Mouse (Mus musculus): ENCODE data around the gene Dusp16. TPM values are rescaled to one million over a fixed set of nuclear protein-coding genes. Genes with fewer than 3 reads are reported as not detected.

Dusp16 gene
- polyA plus RNA-seq, 1 experiment = 0.22 TPM

- no peak overlapping the region for H3K4me3 ChIP-seq (replicated peaks)
- no peaks in the 10 kb centered on the region for H3K36me3 ChIP-seq (ENCODE audit: control insufficient read depth)
- TF ChIP-seq TAL1 (IDR thresholded peaks at IDR 0.05; ENCODE audit: low read length) (no peak), GATA1 (IDR thresholded peaks at IDR 0.05; ENCODE audit: low read length) (no peak)
- no peaks in the 10 kb centered on the region for H3K9me3 ChIP-seq (ENCODE audit: control insufficient read depth, low read length)
- H3K27me3 ChIP-seq (ENCODE audit: control insufficient read depth) = no peaks in the 10 kb centered on the region
- no peaks in the 10 kb centered on the region for H3K4me1 ChIP-seq (ENCODE audit: control insufficient read depth)
Observed at GRCm38 (mm10) chr6:134700451-134701210, 91.8 kb downstream of the Dusp16 start.

- no peak overlapping the region for H3K4me3 ChIP-seq (replicated peaks)
- H3K4me1 ChIP-seq (ENCODE audit: control insufficient read depth) = no peaks in the 10 kb centered on the region
- no peaks in the 10 kb centered on the region for H3K36me3 ChIP-seq (ENCODE audit: control insufficient read depth)
- H3K9me3 ChIP-seq (ENCODE audit: control insufficient read depth, low read length) = no peaks in the 10 kb centered on the region
- no peaks in the 10 kb centered on the region for H3K27me3 ChIP-seq (ENCODE audit: control insufficient read depth)
- no peak for TF ChIP-seq GATA1 (IDR thresholded peaks at IDR 0.05; ENCODE audit: low read length)
- no peak for TF ChIP-seq TAL1 (IDR thresholded peaks at IDR 0.05; ENCODE audit: low read length)
Observed at GRCm38 (mm10) chr6:134698243-134698642, 94.2 kb downstream of the Dusp16 start.

GRCm38 (mm10) chr6:134696554-134696953 is 95.9 kb downstream of the Dusp16 start:
- Histone ChIP-seq H3K4me1 (ENCODE audit: control insufficient read depth) (no peaks in the 10 kb centered on the region), H3K36me3 (ENCODE audit: control insufficient read depth) (no peaks in the 10 kb centered on the region), H3K27me3 (ENCODE audit: control insufficient read depth) (no peaks in the 10 kb centered on the region), H3K9me3 (ENCODE audit: control insufficient read depth, low read length) (no peaks in the 10 kb centered on the region), H3K4me3 (replicated peaks) (no peak overlapping the region)
- TF ChIP-seq TAL1 (IDR thresholded peaks at IDR 0.05; ENCODE audit: low read length) = no peak
- no peak for TF ChIP-seq GATA1 (IDR thresholded peaks at IDR 0.05; ENCODE audit: low read length)

GRCm38 (mm10) chr6:134696146-134696545 is 96.3 kb downstream of the Dusp16 start:
- Histone ChIP-seq H3K4me1 (ENCODE audit: control insufficient read depth) (no peaks in the 10 kb centered on the region), H3K36me3 (ENCODE audit: control insufficient read depth) (no peaks in the 10 kb centered on the region), H3K4me3 (replicated peaks) (no peak overlapping the region), H3K27me3 (ENCODE audit: control insufficient read depth) (no peaks in the 10 kb centered on the region), H3K9me3 (ENCODE audit: control insufficient read depth, low read length) (no peaks in the 10 kb centered on the region)
- TF ChIP-seq TAL1 (IDR thresholded peaks at IDR 0.05; ENCODE audit: low read length) (no peak), GATA1 (IDR thresholded peaks at IDR 0.05; ENCODE audit: low read length) (no peak)

GRCm38 (mm10) chr6:134695625-134696024 is 96.8 kb downstream of the Dusp16 start:
- no peak for TF ChIP-seq GATA1 (IDR thresholded peaks at IDR 0.05; ENCODE audit: low read length)

GRCm38 (mm10) chr6:134694988-134695387 is 97.4 kb downstream of the Dusp16 start:
- no peak overlapping the region for H3K4me3 ChIP-seq (replicated peaks)

More at GRCm38 (mm10) chr6:134695625-134696024, 96.8 kb downstream of the Dusp16 start:
- no peaks in the 10 kb centered on the region for H3K4me1 ChIP-seq (ENCODE audit: control insufficient read depth)
- H3K9me3 ChIP-seq (ENCODE audit: control insufficient read depth, low read length) = no peaks in the 10 kb centered on the region
- no peak overlapping the region for H3K4me3 ChIP-seq (replicated peaks)
- no peaks in the 10 kb centered on the region for H3K36me3 ChIP-seq (ENCODE audit: control insufficient read depth)
- no peaks in the 10 kb centered on the region for H3K27me3 ChIP-seq (ENCODE audit: control insufficient read depth)

GRCm38 (mm10) chr6:134694498-134694897 is 97.9 kb downstream of the Dusp16 start:
- Histone ChIP-seq H3K9me3 (ENCODE audit: control insufficient read depth, low read length) (no peaks in the 10 kb centered on the region), H3K36me3 (ENCODE audit: control insufficient read depth) (no peaks in the 10 kb centered on the region), H3K4me1 (ENCODE audit: control insufficient read depth) (no peaks in the 10 kb centered on the region), H3K4me3 (replicated peaks) (no peak overlapping the region), H3K27me3 (ENCODE audit: control insufficient read depth) (no peaks in the 10 kb centered on the region)
- TF ChIP-seq GATA1 (IDR thresholded peaks at IDR 0.05; ENCODE audit: low read length) = no peak
- TF ChIP-seq TAL1 (IDR thresholded peaks at IDR 0.05; ENCODE audit: low read length) = no peak

More at GRCm38 (mm10) chr6:134694988-134695387, 97.4 kb downstream of the Dusp16 start:
- Histone ChIP-seq H3K27me3 (ENCODE audit: control insufficient read depth) (no peaks in the 10 kb centered on the region), H3K4me1 (ENCODE audit: control insufficient read depth) (no peaks in the 10 kb centered on the region), H3K9me3 (ENCODE audit: control insufficient read depth, low read length) (no peaks in the 10 kb centered on the region), H3K36me3 (ENCODE audit: control insufficient read depth) (no peaks in the 10 kb centered on the region)
- TF ChIP-seq TAL1 (IDR thresholded peaks at IDR 0.05; ENCODE audit: low read length) (no peak), GATA1 (IDR thresholded peaks at IDR 0.05; ENCODE audit: low read length) (no peak)

- H3K4me1 ChIP-seq (ENCODE audit: control insufficient read depth) = no peaks in the 10 kb centered on the region; the same call in 1 of the 2 replicates
- TF ChIP-seq TAL1 (IDR thresholded peaks at IDR 0.05; ENCODE audit: low read length) (no peak), GATA1 (IDR thresholded peaks at IDR 0.05; ENCODE audit: low read length) (no peak)
- no peak overlapping the region for H3K4me3 ChIP-seq (replicated peaks)
- peaks cover 13% of the 10 kb centered on the region for H3K36me3 ChIP-seq (ENCODE audit: control insufficient read depth)
- no peaks in the 10 kb centered on the region for H3K9me3 ChIP-seq (ENCODE audit: control insufficient read depth, low read length)
- no peaks in the 10 kb centered on the region for H3K27me3 ChIP-seq (ENCODE audit: control insufficient read depth)
Observed at GRCm38 (mm10) chr6:134685515-134685914, 106.9 kb downstream of the Dusp16 start.

GRCm38 (mm10) chr6:134685040-134685439 is 107.4 kb downstream of the Dusp16 start:
- Histone ChIP-seq H3K27me3 (ENCODE audit: control insufficient read depth) (no peaks in the 10 kb centered on the region), H3K9me3 (ENCODE audit: control insufficient read depth, low read length) (no peaks in the 10 kb centered on the region), H3K4me3 (replicated peaks) (no peak overlapping the region), H3K4me1 (ENCODE audit: control insufficient read depth) (peaks cover 3% of the 10 kb centered on the region; the same call in 1 of the 2 replicates), H3K36me3 (ENCODE audit: control insufficient read depth) (peaks cover 13% of the 10 kb centered on the region)
- no peak for TF ChIP-seq GATA1 (IDR thresholded peaks at IDR 0.05; ENCODE audit: low read length)
- no peak for TF ChIP-seq TAL1 (IDR thresholded peaks at IDR 0.05; ENCODE audit: low read length)

Measured in erythroblast, embryonic 14.5 days (primary cell).